Mouse (Mus musculus) small intestine, adult 2 months (tissue): ENCODE measurements at regions not wholly inside any gene's neighbourhood (a gene's known extent, or its start where the extent isn't known, plus 50 kb on each side); places are given as distances from the start of the nearest gene placed in this dataset.

Experiments used
- H3K27ac ChIP-seq: fragments of 200-500 bp; 2 replicates; pipeline ENCODE4 v1.5.1; 2012; ENCODE audit warnings: low read depth, low read length, control low read depth, inconsistent platforms; ENCODE audit not compliant: insufficient read depth
- H3K27me3 ChIP-seq: fragments of 200-500 bp; 2 replicates; pipeline ENCODE4 v1.6.1; 2012; ENCODE audit warnings: mild to moderate bottlenecking, moderate library complexity, low read length, inconsistent platforms; ENCODE audit not compliant: control insufficient read depth, insufficient read depth
- H3K36me3 ChIP-seq: fragments of 200-500 bp; 2 replicates; pipeline ENCODE4 v1.6.1; 2012; ENCODE audit warnings: mild to moderate bottlenecking, low read length, control low read depth, inconsistent platforms; ENCODE audit not compliant: control insufficient read depth, insufficient read depth
- H3K4me1 ChIP-seq: fragments of 200-500 bp; 2 replicates; pipeline ENCODE4 v1.6.1; 2012; ENCODE audit warnings: low read length, inconsistent platforms, mixed read lengths; ENCODE audit not compliant: control insufficient read depth, insufficient read depth, insufficient read length
- H3K4me3 ChIP-seq: fragments of 200-500 bp; 2 replicates; pipeline ENCODE4 v1.5.1; 2012; ENCODE audit warnings: low read depth, mild to moderate bottlenecking, control low read depth, inconsistent platforms, low read length, moderate library complexity
- CTCF ChIP-seq: fragments of 200-500 bp; IDR thresholded peaks from 2 replicates; pipeline ENCODE4 v1.5.1; 2012; ENCODE audit warnings: low read depth, mild to moderate bottlenecking, control low read depth, inconsistent platforms, low read length, moderate library complexity, mixed read lengths; ENCODE audit not compliant: insufficient replicate concordance, insufficient read length; ENCODE audit errors: extremely low read depth
- POLR2A ChIP-seq: fragments of 200-500 bp; IDR thresholded peaks from 2 replicates; pipeline ENCODE4 v1.6.1; 2012; ENCODE audit warnings: low read depth, mild to moderate bottlenecking, control low read depth, inconsistent platforms, low read length, moderate library complexity
- WGBS: fragments of 180-500 bp; shearing (Covaris S2); methylation state at CpG from one replicate; pipeline ENCODE4 v1.1.7; 2018; 5-methylcytosine and 5-hydroxymethylcytosine counted together

DNA sequence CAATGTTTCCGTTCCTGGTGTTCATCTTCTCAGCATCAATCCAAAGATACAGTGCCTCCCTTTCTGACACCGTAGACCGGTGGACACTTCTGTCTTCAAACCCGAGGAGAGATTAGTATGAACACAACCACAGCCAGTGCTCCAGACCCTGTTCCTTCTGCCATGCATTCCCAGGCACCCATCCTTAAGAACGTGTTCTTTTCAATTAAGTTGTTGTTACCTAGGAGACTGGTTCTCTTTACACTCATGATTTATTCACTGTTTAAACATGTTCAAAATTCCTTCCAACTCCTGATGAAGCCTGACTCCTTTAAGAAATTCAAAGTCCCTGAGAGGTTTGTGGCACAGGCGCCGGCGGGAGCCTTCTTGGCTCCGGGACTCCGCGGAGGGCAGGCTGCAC is 69.5 kb upstream of the Adamts3 start:
- Histone ChIP-seq H3K4me3 (no peak overlapping the region), H3K4me1 (no peaks in the 10 kb centered on the region), H3K27me3 (no peaks in the 10 kb centered on the region), H3K36me3 (no peaks in the 10 kb centered on the region), H3K27ac (no peak overlapping the region)
- TF ChIP-seq POLR2A (no peak), CTCF (no peak)
- 87% methylated on average over 11 of the region's 11 CpGs for WGBS

DNA sequence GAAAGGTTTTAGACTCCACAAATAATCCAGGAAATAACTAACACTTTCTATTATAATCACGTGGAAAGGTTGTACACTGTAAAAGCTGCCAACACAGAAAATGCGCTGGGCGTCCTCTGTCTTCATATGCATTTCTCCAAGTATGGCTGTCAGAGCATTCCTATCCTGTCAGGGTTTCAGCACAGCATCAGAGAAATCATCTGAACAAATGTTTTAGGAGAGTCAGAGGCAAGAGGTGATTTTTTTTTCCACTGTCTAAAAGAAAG is 62.5 kb upstream of the Adamts3 start:
- H3K4me3 ChIP-seq = no peak overlapping the region
- no peaks in the 10 kb centered on the region for H3K36me3 ChIP-seq
- H3K27ac ChIP-seq = no peak overlapping the region
- TF ChIP-seq CTCF = no peak
- no peak for TF ChIP-seq POLR2A
- H3K27me3 ChIP-seq = no peaks in the 10 kb centered on the region
- WGBS = 87% methylated on average over 3 of the region's 3 CpGs
- H3K4me1 ChIP-seq = no peaks in the 10 kb centered on the region

GRCm38 (mm10) chr5:89944855-89945659 is 61.9 kb upstream of the Adamts3 start:
- TF ChIP-seq CTCF = no peak
- no peak for TF ChIP-seq POLR2A
- H3K27ac ChIP-seq = no peak overlapping the region
- 78% methylated on average over 5 of the region's 5 CpGs for WGBS

DNA sequence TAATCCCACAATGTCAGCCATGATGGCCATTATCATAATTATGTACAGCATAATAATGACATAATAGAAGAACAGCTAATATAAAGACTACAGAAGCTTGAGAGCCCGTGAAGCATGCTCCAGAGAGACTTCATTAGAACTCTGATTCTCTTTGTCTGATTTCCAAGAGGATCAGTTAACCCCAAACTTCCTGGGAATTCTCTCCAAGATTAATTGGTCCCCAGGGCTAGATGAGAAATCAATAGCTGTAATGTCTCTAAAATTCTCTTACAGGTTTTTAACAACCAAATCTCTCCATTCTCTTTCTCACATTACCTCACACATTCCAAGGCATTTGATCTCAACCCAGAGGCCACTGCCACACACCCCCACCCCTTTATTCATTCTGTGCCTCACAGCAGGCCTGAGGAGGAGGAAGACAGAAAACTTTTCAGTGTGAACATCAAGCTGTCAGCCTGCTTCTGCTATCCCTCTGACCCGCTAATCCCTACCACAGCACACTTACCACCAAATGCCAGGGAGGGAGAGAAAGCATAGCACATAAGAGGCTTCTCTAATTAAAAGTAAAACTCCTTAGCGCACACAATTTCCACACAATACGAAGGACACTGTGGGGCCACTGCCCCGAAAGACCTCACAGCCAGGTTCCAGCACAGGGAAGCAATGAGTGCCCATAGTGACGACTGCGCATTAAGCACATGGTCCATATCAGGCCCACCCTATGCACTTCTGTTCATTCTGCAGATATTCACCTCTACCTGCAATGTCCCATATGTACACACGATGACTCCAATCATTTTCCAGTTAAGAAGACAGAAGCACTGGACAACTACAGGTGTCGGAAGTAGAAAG is 60.4 kb upstream of the Adamts3 start:
- H3K4me3 ChIP-seq = no peak overlapping the region
- no peak overlapping the region for H3K27ac ChIP-seq
- no peaks in the 10 kb centered on the region for H3K27me3 ChIP-seq
- H3K36me3 ChIP-seq = no peaks in the 10 kb centered on the region
- TF ChIP-seq POLR2A (no peak), CTCF (no peak)
- 79% methylated on average over 9 of the region's 9 CpGs for WGBS
- no peaks in the 10 kb centered on the region for H3K4me1 ChIP-seq

More at GRCm38 (mm10) chr5:89944855-89945659, 61.9 kb upstream of the Adamts3 start:
- Histone ChIP-seq H3K4me1 (no peaks in the 10 kb centered on the region), H3K36me3 (no peaks in the 10 kb centered on the region), H3K27me3 (no peaks in the 10 kb centered on the region), H3K4me3 (no peak overlapping the region)

DNA sequence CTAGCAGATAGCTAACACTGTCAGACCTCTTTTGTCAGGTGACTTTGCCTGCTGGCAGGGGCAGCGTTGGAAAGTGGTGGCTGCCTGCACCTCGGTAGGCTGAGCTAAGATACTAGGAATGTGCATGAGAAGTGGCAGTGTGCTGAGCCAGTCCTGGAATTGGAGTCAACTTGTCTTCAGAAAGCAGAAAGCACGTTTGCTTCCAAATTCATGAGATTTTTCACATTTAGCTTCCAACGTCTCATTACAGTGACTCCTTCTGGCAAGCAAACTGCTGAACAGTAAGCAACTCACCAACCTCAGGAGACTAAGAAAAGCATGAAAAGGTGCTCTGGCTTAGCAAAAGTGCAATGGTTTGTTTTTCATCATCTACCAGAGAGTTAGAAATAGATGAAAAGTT is 59.1 kb upstream of the Adamts3 start:
- no peak overlapping the region for H3K4me3 ChIP-seq
- no peaks in the 10 kb centered on the region for H3K27me3 ChIP-seq
- WGBS = 43% methylated on average over 4 of the region's 4 CpGs
- H3K36me3 ChIP-seq = no peaks in the 10 kb centered on the region
- no peaks in the 10 kb centered on the region for H3K4me1 ChIP-seq
- TF ChIP-seq POLR2A (no peak), CTCF (no peak)
- no peak overlapping the region for H3K27ac ChIP-seq

DNA sequence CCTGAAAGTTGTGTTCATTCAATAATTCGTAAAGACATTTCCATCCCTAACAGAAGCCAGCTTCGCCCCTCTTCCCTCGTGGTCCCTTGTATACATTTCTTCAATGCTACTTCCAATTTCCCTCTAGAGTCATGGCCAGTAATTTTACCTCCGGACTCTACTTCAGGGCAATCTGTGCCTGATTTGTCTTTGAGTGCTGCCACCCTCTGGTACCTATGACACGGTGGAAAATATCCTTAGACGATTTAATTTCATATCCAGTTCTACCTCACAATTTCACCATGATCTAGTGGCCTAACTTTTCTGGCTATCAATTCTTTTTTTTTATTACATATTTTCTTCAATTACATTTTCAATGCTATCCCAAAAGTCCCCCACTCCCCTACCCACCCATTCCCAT is 49.9 kb upstream of the Adamts3 start:
- Histone ChIP-seq H3K27me3 (no peaks in the 10 kb centered on the region), H3K36me3 (no peaks in the 10 kb centered on the region), H3K27ac (no peak overlapping the region), H3K4me1 (no peaks in the 10 kb centered on the region), H3K4me3 (no peak overlapping the region)
- TF ChIP-seq POLR2A (no peak), CTCF (no peak)
- WGBS = 79% methylated on average over 6 of the region's 6 CpGs
